Mouse (Mus musculus) CH12.LX (cell line): Measurements from ENCODE around the gene Gm44965. TPM values are rescaled to one million over a fixed set of nuclear protein-coding genes. Genes with fewer than 3 reads are reported as not detected.

ENCODE experiments used
- DNase-seq: peaks from one replicate; pipeline ENCODE4 v3.0.0-alpha.2; 2013; ENCODE audit errors: extremely low read depth
- H3K27ac ChIP-seq: 2 replicates; pipeline ENCODE4 v1.5.1; 2012; ENCODE audit warnings: low read depth, mild to moderate bottlenecking, control low read depth, moderate library complexity; ENCODE audit not compliant: insufficient read depth
- H3K27me3 ChIP-seq: replicated peaks from 2 replicates; pipeline ENCODE3; 2012; ENCODE audit warnings: inconsistent platforms
- H3K36me3 ChIP-seq, 2 experiments: replicated peaks in 1 of 2; 2 replicates each; pipeline versions ENCODE3 to v1.6.1; 2012; ENCODE audit warnings: inconsistent platforms in 1 of 2, low read length in 1 of 2, mild to moderate bottlenecking in 1 of 2, mixed read lengths in 1 of 2, moderate library complexity in 1 of 2; ENCODE audit not compliant: control insufficient read depth in 1 of 2, insufficient read depth in 1 of 2
- H3K4me1 ChIP-seq, 2 experiments: 2 replicates each; pipeline ENCODE4 v1.6.1; 2012; ENCODE audit warnings: inconsistent platforms in 1 of 2, moderate library complexity in 1 of 2; ENCODE audit not compliant: insufficient read depth in 2 of 2, control insufficient read depth in 1 of 2
- H3K4me2 ChIP-seq: 2 replicates; pipeline ENCODE4 v1.6.1; 2012; ENCODE audit warnings: low read depth, mild to moderate bottlenecking, control low read depth; ENCODE audit not compliant: poor library complexity, insufficient read depth, severe bottlenecking
- H3K4me3 ChIP-seq, 3 experiments: fragments of 150-350 bp in 1 of 3; sonication (generic) in 1 of 3; replicated peaks in 1 of 3; 2 replicates each; pipeline versions ENCODE3 to v1.5.1; 2011 to 2012; ENCODE audit warnings: low read depth in 2 of 3, low read length in 2 of 3, mild to moderate bottlenecking in 2 of 3, moderate library complexity in 2 of 3, control low read depth in 1 of 3, improper control_type of control experiment in 1 of 3, inconsistent platforms in 1 of 3, mixed read lengths in 1 of 3; ENCODE audit not compliant: poor library complexity in 1 of 3
- H3K79me2 ChIP-seq: replicated peaks from 2 replicates; pipeline ENCODE4 v1.6.1; 2012; ENCODE audit warnings: mild to moderate bottlenecking, moderate library complexity; ENCODE audit not compliant: control insufficient read depth, poor library complexity, insufficient read depth, severe bottlenecking; ENCODE audit errors: extremely low read depth
- H3K9ac ChIP-seq: 2 replicates; pipeline ENCODE4 v1.6.1; 2012; ENCODE audit warnings: low read depth, mild to moderate bottlenecking, control low read depth, moderate library complexity; ENCODE audit not compliant: insufficient read depth
- H3K9me3 ChIP-seq: replicated peaks from 2 replicates; pipeline ENCODE3; 2012; ENCODE audit warnings: low read length, inconsistent platforms, mixed read lengths
- CHD1 ChIP-seq: IDR thresholded peaks from 2 replicates; pipeline ENCODE4 v1.6.1; 2012; ENCODE audit warnings: low read depth, low read length, improper control_type of control experiment, inconsistent platforms
- E2F4 ChIP-seq: IDR thresholded peaks from 2 replicates; pipeline ENCODE4 v1.6.1; 2011; ENCODE audit warnings: low read depth, low read length, improper control_type of control experiment; ENCODE audit not compliant: insufficient replicate concordance
- ELF1 ChIP-seq: IDR thresholded peaks from 2 replicates; pipeline ENCODE4 v1.6.1; 2014; ENCODE audit warnings: low read depth, mild to moderate bottlenecking, inconsistent platforms, low read length, improper control_type of control experiment
- GABPA ChIP-seq: IDR thresholded peaks from 2 replicates; pipeline ENCODE4 v1.6.1; 2012; ENCODE audit warnings: low read depth, low read length, improper control_type of control experiment, inconsistent platforms; ENCODE audit not compliant: insufficient replicate concordance
- HCFC1 ChIP-seq: IDR thresholded peaks from 2 replicates; pipeline ENCODE4 v1.6.1; 2012; ENCODE audit warnings: low read depth, mild to moderate bottlenecking, inconsistent platforms, low read length, improper control_type of control experiment
- MAFK ChIP-seq: IDR thresholded peaks from 2 replicates; pipeline ENCODE4 v1.6.1; 2011; ENCODE audit warnings: low read length, improper control_type of control experiment; ENCODE audit not compliant: insufficient replicate concordance
- MAZ ChIP-seq: IDR thresholded peaks from 2 replicates; pipeline ENCODE4 v1.6.1; 2012; ENCODE audit warnings: low read depth, mild to moderate bottlenecking, inconsistent platforms, low read length, improper control_type of control experiment, moderate library complexity
- NELFE ChIP-seq: IDR thresholded peaks from 2 replicates; pipeline ENCODE4 v1.6.1; 2011; ENCODE audit warnings: low read depth, low read length, improper control_type of control experiment
- NRF1 ChIP-seq: IDR thresholded peaks from 2 replicates; pipeline ENCODE4 v1.6.1; 2014; ENCODE audit warnings: low read depth, mild to moderate bottlenecking, inconsistent platforms, low read length, improper control_type of control experiment, moderate library complexity
- RAD21 ChIP-seq: IDR thresholded peaks from 2 replicates; pipeline ENCODE4 v1.6.1; 2011; ENCODE audit warnings: low read depth, mild to moderate bottlenecking, low read length, improper control_type of control experiment, moderate library complexity
- SIN3A ChIP-seq: IDR thresholded peaks from 2 replicates; pipeline ENCODE4 v1.6.1; 2012; ENCODE audit warnings: low read length, improper control_type of control experiment, inconsistent platforms
- TCF12 ChIP-seq: IDR thresholded peaks from 2 replicates; pipeline ENCODE4 v1.6.1; 2014; ENCODE audit warnings: low read depth, mild to moderate bottlenecking, inconsistent platforms, low read length, improper control_type of control experiment
- USF2 ChIP-seq: conservative IDR thresholded peaks from 2 replicates; pipeline ENCODE4 v1.6.1; 2011; ENCODE audit warnings: low read depth, low read length, improper control_type of control experiment
- dilution Hi-C: fragments of 300-500 bp; cut with MboI; formaldehyde crosslinking; loops from 2 replicates; pipeline ENCODE4 v1.14.3; 2020; ENCODE audit warnings: low sequenced_read_pairs; ENCODE audit not compliant: extremely low pct_unique_long_range_greater_than_20kb, extremely low pct_ligation_motif_present
- in situ Hi-C: fragments of 300-500 bp; cut with MboI; formaldehyde crosslinking; loops from 3 replicates; pipeline ENCODE4 v1.14.3; 2019; ENCODE audit warnings: low sequenced_read_pairs, low pct_ligation_motif_present, low pct_unique_long_range_greater_than_20kb, mixed read lengths
- polyA plus RNA-seq: library from polyadenylated mRNA; unstranded; fragments of >175 nt; gene quantifications from 2 replicates; pipeline ENCODE4 v1.2.1, GENCODE M21; 2012; ENCODE audit warnings: low read depth; ENCODE audit not compliant: insufficient read length
- total RNA-seq, 2 experiments: library from RNA; depleted of rRNA; stranded (reverse); fragments of 300-350 nt in 1 of 2; fragments of >200 nt in 1 of 2; gene quantifications; 2 replicates each; pipeline ENCODE4 v1.2.3; 2012 to 2014

Gm44965 gene
- total and polyA plus RNA-seq, 3 experiments = not detected

GRCm38 (mm10) chr6:48635105-48635504 is 41.4 kb downstream of the Gm44965 start:
- dilution Hi-C loops = loop anchor here (25.0 kb wide), 1 partner anchor 127 kb away; the partner anchor contains the start of gene Gimap3
- in situ Hi-C loops = loop anchor here (25.0 kb wide), 1 partner anchor 327 kb away; the partner anchor contains the start of gene Doxl2
- TF ChIP-seq RAD21 (no peak), MAZ (no peak), ELF1 (no peak), HCFC1 (no peak), NRF1 (no peak), SIN3A (no peak), USF2 (no peak), GABPA (no peak), TCF12 (no peak), MAFK (no peak), NELFE (no peak)
- H3K36me3 ChIP-seq = peaks cover 7 to 34% of the 10 kb centered on the region in 2 experiments
- peaks cover 0 to 5% of the 10 kb centered on the region in 2 experiments; a peak in 1 of 4 replicates for H3K4me1 ChIP-seq
- no peak for DNase-seq
- H3K9ac ChIP-seq = no peak overlapping the region
- no peaks in the 10 kb centered on the region for H3K27me3 ChIP-seq
- H3K4me2 ChIP-seq = no peak overlapping the region
- no peak overlapping the region for H3K4me3 ChIP-seq
- no peaks in the 10 kb centered on the region for H3K79me2 ChIP-seq
- H3K9me3 ChIP-seq = no peaks in the 10 kb centered on the region
- no peak overlapping the region for H3K27ac ChIP-seq

DNA sequence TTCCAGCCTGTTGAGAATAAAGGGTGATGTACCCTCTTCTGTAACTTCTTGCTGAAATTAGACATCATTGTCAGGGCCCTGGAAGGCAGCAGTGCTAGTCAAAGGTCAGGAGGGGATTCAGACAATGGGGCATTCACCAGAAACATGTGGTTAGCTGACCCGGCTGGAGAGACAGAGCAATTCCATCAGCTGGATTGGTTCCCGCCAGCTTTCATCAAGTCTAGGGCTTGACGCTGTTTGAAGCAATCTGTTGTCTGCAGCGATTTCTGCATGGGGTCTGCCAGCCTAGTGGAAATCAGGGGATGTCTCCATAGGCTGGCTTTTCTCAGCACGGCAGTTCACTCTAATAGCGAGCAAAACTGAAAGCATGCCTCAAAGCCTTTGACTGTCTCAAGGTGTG is 42.8 kb downstream of the Gm44965 start:
- TF ChIP-seq E2F4 = no peak
- no peak for TF ChIP-seq CHD1
- Histone ChIP-seq H3K4me3 (no peak overlapping the region), H3K27me3 (no peaks in the 10 kb centered on the region), H3K27ac (no peak overlapping the region), H3K36me3 (peaks cover 4 to 20% of the 10 kb centered on the region in 2 experiments), H3K9ac (no peak overlapping the region), H3K79me2 (no peaks in the 10 kb centered on the region), H3K4me2 (no peak overlapping the region), H3K9me3 (no peaks in the 10 kb centered on the region), H3K4me1 (peaks cover 0 to 13% of the 10 kb centered on the region in 2 experiments; a peak in 2 of 4 replicates)
- dilution Hi-C loops (loop anchor here (25.0 kb wide), 1 partner anchor 126 kb away; the partner anchor contains the start of gene Gimap3), in situ Hi-C loops (loop anchor here (25.0 kb wide), 1 partner anchor 326 kb away; the partner anchor contains the start of gene Doxl2)
- DNase-seq = no peak
